Mouse (Mus musculus): Measurements from ENCODE around the gene Sec24a. TPM values are rescaled to one million over a fixed set of nuclear protein-coding genes. Genes with fewer than 3 reads are reported as not detected.
A peak's percentile ranks its signal among the peaks of the same experiment; 100 is the strongest.
"Not testable (repeated sequence)": the region's sequence is repeated elsewhere in the genome, so short reads cannot be mapped to it uniquely, and the experiment has no call there.

The Sec24a gene
- polyA plus RNA-seq, 1 experiment from 2014 or later: 16.1 TPM

DNA sequence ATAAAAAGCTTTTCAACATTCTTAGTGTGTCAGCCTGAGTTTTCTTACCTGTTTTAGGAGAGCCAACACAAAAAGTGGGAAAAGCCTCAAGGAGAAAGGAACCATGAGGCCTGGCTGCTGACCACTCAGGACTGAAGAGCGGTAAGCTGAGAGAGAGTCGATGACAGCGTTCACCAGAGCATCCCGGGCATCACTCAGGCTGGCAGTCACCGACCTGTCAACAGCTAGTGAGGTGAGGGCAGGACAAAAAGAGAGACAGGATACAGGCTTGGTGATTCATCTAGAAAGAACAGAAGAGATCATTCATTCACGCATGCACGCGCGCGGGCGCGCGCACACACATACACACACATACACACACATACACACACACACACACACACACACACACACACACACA is 56.4 kb downstream of the Sec24a start:
- ATAC-seq (ENCODE audit: low FRiP score) (no peak), DNase-seq (ENCODE audit: low spot score) (no peak)
- H3K4me3 ChIP-seq (ENCODE audit: low read depth, low read length): no peak overlapping the region
- no peak overlapping the region for H3K4me2 ChIP-seq (replicated peaks; ENCODE audit: low read depth, low read length)
- no peaks in the 10 kb centered on the region for H3K4me1 ChIP-seq (replicated peaks; ENCODE audit: control insufficient read depth, insufficient read depth, low read length)
- no peak overlapping the region for H3K27ac ChIP-seq (ENCODE audit: low read depth, low read length)
- no peak overlapping the region for H3K9ac ChIP-seq (ENCODE audit: low read depth, low read length)
- H3K27me3 ChIP-seq (ENCODE audit: control insufficient read depth, insufficient read depth, low read length): no peaks in the 10 kb centered on the region
- WGBS: 98% methylated on average over 13 of the region's 13 CpGs
- no peaks in the 10 kb centered on the region for H3K9me3 ChIP-seq (ENCODE audit: control insufficient read depth, low read length)
- no peaks in the 10 kb centered on the region; the same call in 1 of the 2 replicates for H3K36me3 ChIP-seq (ENCODE audit: control insufficient read depth, insufficient read depth, low read length)

DNA sequence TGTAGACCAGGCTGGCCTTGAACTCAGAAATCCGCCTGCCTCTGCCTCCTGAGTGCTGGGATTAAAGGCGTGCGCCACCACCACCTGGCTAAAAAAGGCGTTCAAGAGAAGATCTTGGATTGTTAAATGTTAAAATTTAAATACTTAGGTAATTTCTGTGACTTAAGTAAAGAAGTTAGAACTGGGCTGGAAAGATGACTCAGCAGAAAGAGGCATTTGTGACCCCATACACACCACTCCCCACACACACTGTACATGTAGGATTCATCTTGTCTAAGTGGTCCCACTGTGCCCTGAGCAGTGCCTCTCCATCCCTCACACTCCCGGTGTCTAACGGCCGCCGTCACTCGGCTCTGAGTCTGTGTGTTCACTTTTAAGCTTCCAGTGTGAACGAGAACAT is 57.0 kb downstream of the Sec24a start:
- H3K4me2 ChIP-seq (replicated peaks; ENCODE audit: low read depth, low read length): no peak overlapping the region
- H3K9me3 ChIP-seq (ENCODE audit: control insufficient read depth, low read length): no peaks in the 10 kb centered on the region
- no peaks in the 10 kb centered on the region; the same call in 1 of the 2 replicates for H3K36me3 ChIP-seq (ENCODE audit: control insufficient read depth, insufficient read depth, low read length)
- 93% methylated on average over 10 of the region's 10 CpGs for WGBS
- ATAC-seq (ENCODE audit: low FRiP score) (no peak), DNase-seq (ENCODE audit: low spot score) (no peak)
- no peak overlapping the region for H3K9ac ChIP-seq (ENCODE audit: low read depth, low read length)
- H3K27ac ChIP-seq (ENCODE audit: low read depth, low read length): no peak overlapping the region
- H3K4me3 ChIP-seq (ENCODE audit: low read depth, low read length): no peak overlapping the region
- H3K4me1 ChIP-seq (replicated peaks; ENCODE audit: control insufficient read depth, insufficient read depth, low read length): no peaks in the 10 kb centered on the region
- H3K27me3 ChIP-seq (ENCODE audit: control insufficient read depth, insufficient read depth, low read length): no peaks in the 10 kb centered on the region

- Histone ChIP-seq H3K9me3 (ENCODE audit: control insufficient read depth, low read length) (no peaks in the 10 kb centered on the region), H3K36me3 (ENCODE audit: control insufficient read depth, insufficient read depth, low read length) (peaks cover 3% of the 10 kb centered on the region), H3K4me1 (replicated peaks; ENCODE audit: control insufficient read depth, insufficient read depth, low read length) (no peaks in the 10 kb centered on the region), H3K27ac (ENCODE audit: low read depth, low read length) (no peak overlapping the region), H3K4me2 (replicated peaks; ENCODE audit: low read depth, low read length) (no peak overlapping the region), H3K9ac (ENCODE audit: low read depth, low read length) (no peak overlapping the region), H3K27me3 (ENCODE audit: control insufficient read depth, insufficient read depth, low read length) (no peaks in the 10 kb centered on the region), H3K4me3 (ENCODE audit: low read depth, low read length) (no peak overlapping the region)
- 61% methylated on average over 10 of the region's 10 CpGs for WGBS
- ATAC-seq (ENCODE audit: low FRiP score) (no peak), DNase-seq (ENCODE audit: low spot score) (peak; percentile 46)
These were observed 59.9 kb downstream of the Sec24a start for GRCm38 (mm10) chr11:51703379-51703998.

GRCm38 (mm10) chr11:51702831-51703230 is 60.6 kb downstream of the Sec24a start:
- H3K9me3 ChIP-seq (ENCODE audit: control insufficient read depth, low read length): no peaks in the 10 kb centered on the region
- no peak overlapping the region for H3K27ac ChIP-seq (ENCODE audit: low read depth, low read length)
- ATAC-seq (ENCODE audit: low FRiP score): no peak
- no peaks in the 10 kb centered on the region for H3K4me1 ChIP-seq (replicated peaks; ENCODE audit: control insufficient read depth, insufficient read depth, low read length)
- no peak overlapping the region for H3K4me2 ChIP-seq (replicated peaks; ENCODE audit: low read depth, low read length)
- DNase-seq (ENCODE audit: low spot score): no peak
- H3K27me3 ChIP-seq (ENCODE audit: control insufficient read depth, insufficient read depth, low read length): no peaks in the 10 kb centered on the region
- H3K36me3 ChIP-seq (ENCODE audit: control insufficient read depth, insufficient read depth, low read length): peaks cover 6% of the 10 kb centered on the region
- WGBS: 82% methylated on average over 3 of the region's 3 CpGs
- H3K4me3 ChIP-seq (ENCODE audit: low read depth, low read length): no peak overlapping the region
- no peak overlapping the region for H3K9ac ChIP-seq (ENCODE audit: low read depth, low read length)

DNA sequence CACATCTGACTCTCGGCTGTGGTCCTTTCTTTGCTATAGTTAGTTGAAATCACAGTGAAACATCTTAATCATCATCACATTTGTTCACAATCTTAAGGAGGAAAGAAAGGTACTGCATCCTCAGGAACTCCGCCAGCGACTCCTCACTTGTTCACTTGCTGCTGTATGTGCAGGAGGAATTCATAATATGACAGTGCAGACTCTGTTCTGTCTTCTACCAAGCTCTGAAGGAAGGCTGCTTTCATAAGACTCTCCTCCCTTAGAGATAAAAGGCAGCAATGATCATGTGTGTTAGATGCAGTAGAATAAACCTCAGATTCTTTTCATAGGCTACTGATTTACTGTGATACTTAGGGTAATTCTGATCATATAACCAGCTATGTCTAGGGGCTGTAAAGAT is 68.5 kb downstream of the Sec24a start:
- Histone ChIP-seq H3K4me3 (ENCODE audit: low read depth, low read length) (no peak overlapping the region), H3K27me3 (ENCODE audit: control insufficient read depth, insufficient read depth, low read length) (no peaks in the 10 kb centered on the region), H3K4me1 (replicated peaks; ENCODE audit: control insufficient read depth, insufficient read depth, low read length) (no peaks in the 10 kb centered on the region), H3K9me3 (ENCODE audit: control insufficient read depth, low read length) (no peaks in the 10 kb centered on the region), H3K4me2 (replicated peaks; ENCODE audit: low read depth, low read length) (no peak overlapping the region), H3K9ac (ENCODE audit: low read depth, low read length) (no peak overlapping the region), H3K27ac (ENCODE audit: low read depth, low read length) (no peak overlapping the region), H3K36me3 (ENCODE audit: control insufficient read depth, insufficient read depth, low read length) (peaks cover 6% of the 10 kb centered on the region)
- 96% methylated on average over 3 of the region's 3 CpGs for WGBS
- ATAC-seq (ENCODE audit: low FRiP score): no peak
- DNase-seq (ENCODE audit: low spot score): no peak

- not testable (repeated sequence) for H3K27ac ChIP-seq (ENCODE audit: low read depth, low read length); H3K36me3 ChIP-seq (ENCODE audit: control insufficient read depth, insufficient read depth, low read length); H3K4me1 ChIP-seq (replicated peaks; ENCODE audit: control insufficient read depth, insufficient read depth, low read length); H3K9me3 ChIP-seq (ENCODE audit: control insufficient read depth, low read length); H3K4me2 ChIP-seq (replicated peaks; ENCODE audit: low read depth, low read length); ATAC-seq (ENCODE audit: low FRiP score); H3K27me3 ChIP-seq (ENCODE audit: control insufficient read depth, insufficient read depth, low read length); H3K9ac ChIP-seq (ENCODE audit: low read depth, low read length); DNase-seq (ENCODE audit: low spot score); H3K4me3 ChIP-seq (ENCODE audit: low read depth, low read length)
- 94% methylated on average over 1 of the region's 3 CpGs for WGBS
These were observed 72.8 kb downstream of the Sec24a start for GRCm38 (mm10) chr11:51690597-51690996.

GRCm38 (mm10) chr11:51689343-51689742 is 74.1 kb downstream of the Sec24a start:
- 22% methylated on average over 6 of the region's 6 CpGs for WGBS
- Histone ChIP-seq H3K4me1 (replicated peaks; ENCODE audit: control insufficient read depth, insufficient read depth, low read length) (0 out of 2 replicates have a peak, but pooled peaks cover 2% of the 10 kb centered on the region), H3K4me2 (replicated peaks; ENCODE audit: low read depth, low read length) (peak overlapping the region; percentile 40), H3K27ac (ENCODE audit: low read depth, low read length) (peak overlapping the region; percentile 94), H3K27me3 (ENCODE audit: control insufficient read depth, insufficient read depth, low read length) (no peaks in the 10 kb centered on the region), H3K4me3 (ENCODE audit: low read depth, low read length) (peak overlapping the region; percentile 57), H3K9me3 (ENCODE audit: control insufficient read depth, low read length) (no peaks in the 10 kb centered on the region), H3K36me3 (ENCODE audit: control insufficient read depth, insufficient read depth, low read length) (no peaks in the 10 kb centered on the region), H3K9ac (ENCODE audit: low read depth, low read length) (peak overlapping the region; percentile 62)
- no peak for ATAC-seq (ENCODE audit: low FRiP score)
- peak; percentile 54 for DNase-seq (ENCODE audit: low spot score)

DNA sequence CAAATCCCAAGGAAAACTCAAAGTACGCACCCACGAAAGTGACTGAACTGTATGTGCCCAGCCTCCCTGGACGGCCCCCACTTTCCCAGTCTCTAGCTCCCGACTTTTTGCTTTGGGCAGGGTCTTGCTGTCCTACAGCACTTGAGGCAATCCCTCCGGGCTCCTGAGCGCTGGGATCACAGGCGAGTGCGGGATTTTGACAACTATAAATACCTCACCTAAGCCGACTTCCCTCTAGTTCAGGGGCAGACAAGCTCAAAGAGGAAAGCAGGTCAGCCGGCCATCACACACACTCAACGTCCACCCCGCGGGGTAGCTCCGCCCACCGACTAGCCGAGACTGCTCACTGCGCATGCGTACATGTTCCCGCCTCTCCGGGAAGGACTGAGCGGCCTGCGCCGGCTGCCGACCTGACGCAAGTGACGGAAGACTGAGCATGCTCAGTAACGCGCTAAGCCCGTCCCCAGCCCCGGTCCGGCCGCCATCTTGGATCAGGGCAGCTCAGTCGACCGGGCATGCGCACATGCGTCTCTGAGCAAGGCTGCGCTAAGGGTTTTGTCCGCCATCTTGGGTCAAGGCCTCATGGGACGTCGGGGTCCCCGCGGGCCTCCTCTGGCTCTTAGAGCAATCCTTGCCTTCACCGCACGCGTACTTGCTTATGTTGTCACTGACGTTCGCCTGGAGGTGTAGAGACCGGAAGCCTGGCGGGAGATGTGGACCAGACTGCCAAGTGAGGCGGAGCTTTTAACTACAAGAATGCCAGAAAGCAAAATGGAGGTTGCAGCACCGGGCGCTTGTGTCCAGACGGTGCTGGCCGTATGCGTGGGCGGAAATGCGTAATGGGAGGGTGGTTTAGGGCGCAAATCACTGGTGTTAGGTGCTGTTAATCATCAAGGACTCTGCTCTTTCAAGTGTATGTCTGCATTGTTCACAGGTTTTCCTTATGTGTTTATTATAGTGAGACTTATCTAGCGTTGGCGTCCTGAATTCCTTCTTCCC is 74.8 kb downstream of the Sec24a start, which contains the start of gene 0610009B22Rik:
TSS of gene 0610009B22Rik (minus strand) at position 545 of the 999 bp plus-strand sequence.
- H3K27me3 ChIP-seq (ENCODE audit: control insufficient read depth, insufficient read depth, low read length): no peaks in the 10 kb centered on the region
- peak within 1 kb of the TSS; percentile 72 for H3K9ac ChIP-seq (ENCODE audit: low read depth, low read length)
- peak; percentile 99 for ATAC-seq (ENCODE audit: low FRiP score)
- DNase-seq (ENCODE audit: low spot score): peak; percentile 100
- 0 out of 2 replicates have a peak, but pooled peaks cover 2% of the 10 kb centered on the region for H3K4me1 ChIP-seq (replicated peaks; ENCODE audit: control insufficient read depth, insufficient read depth, low read length)
- H3K9me3 ChIP-seq (ENCODE audit: control insufficient read depth, low read length): no peaks in the 10 kb centered on the region
- peak within 1 kb of the TSS; percentile 94 for H3K27ac ChIP-seq (ENCODE audit: low read depth, low read length)
- H3K4me3 ChIP-seq (ENCODE audit: low read depth, low read length): peak within 1 kb of the TSS; percentile 57
- under 1% methylated on average over 60 of the region's 60 CpGs for WGBS
- H3K4me2 ChIP-seq (replicated peaks; ENCODE audit: low read depth, low read length): peak within 1 kb of the TSS; percentile 58
- H3K36me3 ChIP-seq (ENCODE audit: control insufficient read depth, insufficient read depth, low read length): no peaks in the 10 kb centered on the region

Measured in hindbrain, embryonic 11.5 days (tissue).